Mouse (Mus musculus) common myeloid progenitor, adult 5-6 weeks (primary cell): ENCODE data around the gene Gm17087. TPM values are rescaled to one million over a fixed set of nuclear protein-coding genes. Genes with fewer than 3 reads are reported as not detected.

Source experiments
- ATAC-seq: replicated peaks from 2 replicates; pipeline ENCODE4 v1.8.0; 2016; ENCODE audit warnings: low read depth, mild to moderate bottlenecking, moderate TSS enrichment, inconsistent platforms; ENCODE audit not compliant: poor library complexity, severe bottlenecking
- total RNA-seq: library from RNA; stranded (forward); fragments of 200-1000, 187-1606 nt; gene quantifications from 2 replicates; pipeline ENCODE4 v1.2.3, GENCODE M21; 2017

Gene Gm17087
- not detected in 2 replicates for total RNA-seq

GRCm38 (mm10) chr17:8566850-8567249 is at the start of gene Gm17087:
Gene Gm17087, minus strand, starts transcription at chr17:8566950.
- no peak for ATAC-seq

GRCm38 (mm10) chr17:8613882-8614551 is 47.3 kb upstream of the Gm17087 start:
- ATAC-seq: peak; percentile 85

- no peak for ATAC-seq
Measured at GRCm38 (mm10) chr17:8611916-8612315, 45.2 kb upstream of the Gm17087 start.

GRCm38 (mm10) chr17:8606695-8607094 is 39.9 kb upstream of the Gm17087 start:
- peak; percentile 81 for ATAC-seq

- no peak for ATAC-seq
Measured at GRCm38 (mm10) chr17:8605921-8606320, 39.2 kb upstream of the Gm17087 start.

GRCm38 (mm10) chr17:8602976-8603375 is 36.2 kb upstream of the Gm17087 start:
- no peak for ATAC-seq

- ATAC-seq: peak; percentile 92
Measured at GRCm38 (mm10) chr17:8597790-8598189, 31.0 kb upstream of the Gm17087 start.

- ATAC-seq: peak; percentile 94
Measured at GRCm38 (mm10) chr17:8592427-8593277, 25.9 kb upstream of the Gm17087 start.

GRCm38 (mm10) chr17:8581579-8581978 is 14.8 kb upstream of the Gm17087 start:
- 0 out of 2 replicates have a peak, but pooled peaks have one; percentile 8 for ATAC-seq

- ATAC-seq: peak; percentile 65; the same call in 1 of the 2 replicates
Measured at GRCm38 (mm10) chr17:8580360-8580759, 13.6 kb upstream of the Gm17087 start.

- peak; percentile 90 for ATAC-seq
Measured at GRCm38 (mm10) chr17:8573542-8574260, 7.0 kb upstream of the Gm17087 start.

GRCm38 (mm10) chr17:8562886-8563280 is 3.9 kb downstream of the Gm17087 start:
- no peak for ATAC-seq

GRCm38 (mm10) chr17:8562101-8562885 is 4.5 kb downstream of the Gm17087 start:
- no peak for ATAC-seq

- ATAC-seq: no peak
Measured at GRCm38 (mm10) chr17:8557926-8558325, 8.8 kb downstream of the Gm17087 start.

GRCm38 (mm10) chr17:8556223-8556622 is 10.5 kb downstream of the Gm17087 start:
- ATAC-seq: no peak

- ATAC-seq: no peak
Measured at GRCm38 (mm10) chr17:8555785-8556184, 11.0 kb downstream of the Gm17087 start.

- ATAC-seq: no peak
Measured at GRCm38 (mm10) chr17:8554219-8554618, 12.5 kb downstream of the Gm17087 start.

GRCm38 (mm10) chr17:8553601-8554000 is 13.1 kb downstream of the Gm17087 start:
- ATAC-seq: no peak

- no peak for ATAC-seq
Measured at GRCm38 (mm10) chr17:8552346-8553035, 14.3 kb downstream of the Gm17087 start.
